Mouse (Mus musculus): ENCODE measurements around the gene Ugt1a8. TPM values are rescaled to one million over a fixed set of nuclear protein-coding genes. Genes with fewer than 3 reads are reported as not detected.

Gene Ugt1a8
- polyA plus RNA-seq, 1 experiment from 2014 or later, result not detected

GRCm38 (mm10) chr1:88267489-88267888 is 179.9 kb downstream of the Ugt1a8 start:
- no peak for ATAC-seq (ENCODE audit: insufficient number of reproducible peaks, insufficient read depth, low FRiP score, low TSS enrichment)
- Histone ChIP-seq H3K9me3 (0 out of 2 replicates have a peak, but pooled peaks cover 14% of the 10 kb centered on the region), H3K9ac (no peak overlapping the region)

GRCm38 (mm10) chr1:88268070-88268469 is 180.5 kb downstream of the Ugt1a8 start:
- ATAC-seq (ENCODE audit: insufficient number of reproducible peaks, insufficient read depth, low FRiP score, low TSS enrichment), result no peak
- Histone ChIP-seq H3K27me3 (no peaks in the 10 kb centered on the region), H3K9me3 (0 out of 2 replicates have a peak, but pooled peaks cover 14% of the 10 kb centered on the region), H3K4me3 (no peak overlapping the region), H3K9ac (no peak overlapping the region), H3K27ac (no peak overlapping the region), H3K4me2 (replicated peaks) (no peak overlapping the region), H3K36me3 (peaks cover 87% of the 10 kb centered on the region), H3K4me1 (no peaks in the 10 kb centered on the region)
- WGBS, result 86% methylated on average over 6 of the region's 6 CpGs

More at GRCm38 (mm10) chr1:88267489-88267888, 179.9 kb downstream of the Ugt1a8 start:
- 92% methylated on average over 6 of the region's 6 CpGs for WGBS
- no peak overlapping the region for H3K4me2 ChIP-seq (replicated peaks)
- no peak overlapping the region for H3K4me3 ChIP-seq
- H3K36me3 ChIP-seq, result peaks cover 87% of the 10 kb centered on the region
- H3K27ac ChIP-seq, result no peak overlapping the region
- H3K27me3 ChIP-seq, result no peaks in the 10 kb centered on the region
- H3K4me1 ChIP-seq, result no peaks in the 10 kb centered on the region

Other genes with a start within 250 kb of the Ugt1a8 start
- 37.7 and 37.9 TPM in 2 replicates for gene Dgkd, start 234.5 kb upstream of the Ugt1a8 start, polyA plus RNA-seq (2016; fragmentation: Nextera tagmentation; extraction: Ambion mirVana)
- 53.1 and 53.2 TPM in 2 replicates for gene Usp40, start 79.3 kb upstream of the Ugt1a8 start, polyA plus RNA-seq (2016; fragmentation: Nextera tagmentation; extraction: Ambion mirVana)
- gene Ugt1a10, start 32.4 kb upstream of the Ugt1a8 start, polyA plus RNA-seq (2016; fragmentation: Nextera tagmentation; extraction: Ambion mirVana), result not detected in 2 replicates
- gene Ugt1a9, start 17.0 kb upstream of the Ugt1a8 start, polyA plus RNA-seq (2016; fragmentation: Nextera tagmentation; extraction: Ambion mirVana), result not detected in 2 replicates
- gene Ugt1a7c, start 7.2 kb downstream of the Ugt1a8 start, polyA plus RNA-seq (2016; fragmentation: Nextera tagmentation; extraction: Ambion mirVana), result 0.63 and 0.66 TPM in 2 replicates
- not detected in 2 replicates for gene Ugt1a6b, start 15.4 kb downstream of the Ugt1a8 start, polyA plus RNA-seq (2016; fragmentation: Nextera tagmentation; extraction: Ambion mirVana)
- 1.1 and 1.5 TPM in 2 replicates for gene Ugt1a6a, start 47.0 kb downstream of the Ugt1a8 start, polyA plus RNA-seq (2016; fragmentation: Nextera tagmentation; extraction: Ambion mirVana)
- not detected in 2 replicates for gene Ugt1a5, start 78.2 kb downstream of the Ugt1a8 start, polyA plus RNA-seq (2016; fragmentation: Nextera tagmentation; extraction: Ambion mirVana)
- gene Ugt1a2, start 112.8 kb downstream of the Ugt1a8 start, polyA plus RNA-seq (2016; fragmentation: Nextera tagmentation; extraction: Ambion mirVana), result not detected in 2 replicates
- gene Dnajb3, start 118.0 kb downstream of the Ugt1a8 start, polyA plus RNA-seq (2016; fragmentation: Nextera tagmentation; extraction: Ambion mirVana), result 16.1 and 17.0 TPM in 2 replicates
- gene Ugt1a1, start 124.1 kb downstream of the Ugt1a8 start, polyA plus RNA-seq (2016; fragmentation: Nextera tagmentation; extraction: Ambion mirVana), result not detected in 2 replicates
- gene Mroh2a, start 139.2 kb downstream of the Ugt1a8 start, polyA plus RNA-seq (2016; fragmentation: Nextera tagmentation; extraction: Ambion mirVana), result 0.80 and 1.6 TPM in 2 replicates
- gene Hjurp, start 189.8 kb downstream of the Ugt1a8 start, polyA plus RNA-seq (2016; fragmentation: Nextera tagmentation; extraction: Ambion mirVana), result 231 and 234 TPM in 2 replicates
- not detected in 2 replicates for gene Trpm8, start 189.8 kb downstream of the Ugt1a8 start, polyA plus RNA-seq (2016; fragmentation: Nextera tagmentation; extraction: Ambion mirVana)

Data from embryonic facial prominence, embryonic 12.5 days (tissue).